Mouse (Mus musculus): ENCODE measurements around the gene Large2.

Large2 gene

DNA sequence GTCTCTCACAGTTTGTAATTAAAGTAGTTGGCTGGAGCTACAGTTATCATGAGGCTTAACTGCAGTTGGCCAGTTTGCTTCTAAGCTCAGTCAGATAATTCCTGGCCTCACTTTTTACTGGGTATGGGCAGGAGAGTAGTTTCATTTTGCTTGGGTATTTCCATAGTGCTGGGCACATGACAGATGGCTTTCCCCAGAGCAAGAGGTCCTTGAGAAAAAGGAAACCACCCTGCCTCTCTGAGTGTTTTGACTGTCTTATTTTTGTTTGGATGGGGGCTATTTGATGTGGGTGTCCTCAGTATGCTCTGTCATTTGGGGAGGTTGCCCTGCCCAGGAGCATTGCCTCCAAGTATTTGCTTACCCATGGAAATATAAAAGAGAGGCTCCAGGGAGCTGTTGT, 32.3 kb downstream of the Large2 start:
- in situ Hi-C loops (cut with MboI; ENCODE audit: unreplicated experiment in 2 of 2): no loop called here

DNA sequence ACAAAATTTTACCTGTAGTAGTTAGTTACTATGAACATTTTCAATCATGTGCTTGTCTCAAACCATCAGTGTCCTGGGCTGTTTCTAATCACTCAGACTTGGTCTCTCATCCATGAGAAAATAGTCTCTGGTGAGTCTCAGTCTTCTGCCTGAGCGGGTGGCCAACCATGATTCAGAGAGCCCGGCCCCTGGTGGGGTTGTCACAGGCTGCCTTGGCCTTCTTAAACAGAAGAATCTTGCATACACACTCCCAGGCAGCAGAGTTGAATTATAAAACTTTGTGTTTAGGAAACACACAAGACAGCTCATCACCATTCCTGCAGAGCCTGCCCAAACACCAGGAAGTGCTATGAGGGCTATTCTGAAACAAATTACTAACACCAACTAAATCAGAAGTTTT, 42.8 kb downstream of the Large2 start:
- in situ Hi-C loops (cut with MboI; ENCODE audit: unreplicated experiment in 2 of 2): loop anchor here (5.0 to 10.0 kb wide), 2 partner anchors 35 to 337 kb away; no protein-coding TSS in a partner anchor

DNA sequence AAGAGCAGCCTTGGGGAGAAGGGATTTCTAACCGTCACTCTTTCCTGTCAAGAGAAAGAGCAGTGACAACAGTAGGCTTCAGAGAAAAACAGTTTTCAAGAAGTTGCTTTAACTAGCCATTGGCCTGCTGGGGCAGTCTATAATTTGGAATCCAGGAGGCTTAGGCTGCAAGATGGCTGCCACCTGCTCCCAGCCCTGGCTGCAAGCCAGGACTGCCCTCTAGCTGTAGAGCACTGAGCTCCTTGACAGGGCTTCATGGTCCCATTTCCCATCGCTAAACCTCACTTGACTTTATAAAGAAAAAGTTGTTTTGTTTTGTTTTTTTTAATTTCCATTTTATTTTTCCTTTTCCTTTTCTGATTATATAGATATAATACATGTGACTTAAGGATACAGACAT, 43.3 kb downstream of the Large2 start:
- in situ Hi-C loops (cut with MboI; ENCODE audit: unreplicated experiment in 2 of 2): loop anchor here (5.0 to 10.0 kb wide), 2 partner anchors 34 to 337 kb away; no protein-coding TSS in a partner anchor

DNA sequence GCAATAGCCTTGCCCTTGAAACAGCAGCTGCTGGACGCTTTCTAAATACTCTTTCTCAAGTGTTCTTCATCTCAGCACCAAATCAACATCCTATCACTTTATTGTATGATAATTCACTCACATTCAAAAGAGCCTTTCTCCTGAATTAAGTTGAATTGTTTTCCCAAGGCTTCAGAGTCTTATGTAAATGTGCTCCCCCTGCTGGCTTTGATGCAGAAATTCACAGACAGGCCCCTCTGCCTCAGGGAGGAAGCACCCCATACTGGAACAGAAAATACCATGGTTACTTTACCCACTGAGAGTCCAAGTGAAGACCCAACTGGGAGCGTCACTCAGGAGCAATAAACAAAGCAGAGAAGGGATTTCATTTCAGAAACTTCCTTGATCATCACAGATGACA, 43.8 kb downstream of the Large2 start:
- in situ Hi-C loops (cut with MboI; ENCODE audit: unreplicated experiment in 2 of 2): loop anchor here (5.0 to 10.0 kb wide), 2 partner anchors 34 to 336 kb away; no protein-coding TSS in a partner anchor

DNA sequence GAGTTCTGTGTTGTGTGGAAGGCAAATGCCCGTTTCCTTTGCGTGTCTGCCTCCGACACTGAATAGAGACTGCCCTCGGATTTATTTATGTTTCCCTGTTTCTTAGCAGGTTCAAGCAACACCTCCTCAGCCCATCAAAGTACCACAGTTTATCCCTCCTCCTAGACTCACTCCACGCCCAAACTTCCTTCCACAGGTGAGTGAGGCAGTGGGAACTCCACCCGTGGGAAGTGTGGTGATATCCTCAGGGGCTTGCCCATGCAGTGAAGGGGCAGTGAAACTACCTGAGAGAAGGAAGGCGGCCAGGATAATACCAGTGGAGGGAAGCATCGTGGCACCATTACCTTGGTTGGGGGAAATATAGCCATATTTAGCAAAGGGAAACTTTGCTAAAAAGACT, 46.5 kb downstream of the Large2 start:
- in situ Hi-C loops (cut with MboI; ENCODE audit: unreplicated experiment in 2 of 2): loop anchor here in 1 of 2 experiments (5.0 kb wide), 2 partner anchors 271 to 341 kb away; no protein-coding TSS in a partner anchor

DNA sequence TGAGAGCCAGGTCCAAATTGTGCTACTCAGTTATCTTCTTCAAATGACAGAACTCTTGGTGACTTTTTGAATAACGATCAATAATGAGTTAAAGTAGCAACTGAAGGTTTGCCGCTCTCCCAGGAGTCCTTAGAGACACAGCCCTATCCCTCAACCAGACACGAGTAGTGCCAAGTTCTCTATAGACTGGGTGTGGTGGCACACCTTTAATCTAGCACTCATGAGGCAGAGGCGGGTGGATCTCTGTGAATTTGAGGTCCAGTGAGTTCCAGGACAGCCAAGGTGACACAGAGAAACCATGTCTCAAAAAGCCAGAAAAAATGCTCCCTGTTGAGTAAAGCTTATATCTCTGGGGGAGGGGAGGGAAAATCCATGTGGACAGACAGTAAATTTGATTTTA, 47.1 kb downstream of the Large2 start:
- in situ Hi-C loops (cut with MboI; ENCODE audit: unreplicated experiment in 2 of 2): loop anchor here in 1 of 2 experiments (5.0 kb wide), 2 partner anchors 270 to 340 kb away; no protein-coding TSS in a partner anchor

DNA sequence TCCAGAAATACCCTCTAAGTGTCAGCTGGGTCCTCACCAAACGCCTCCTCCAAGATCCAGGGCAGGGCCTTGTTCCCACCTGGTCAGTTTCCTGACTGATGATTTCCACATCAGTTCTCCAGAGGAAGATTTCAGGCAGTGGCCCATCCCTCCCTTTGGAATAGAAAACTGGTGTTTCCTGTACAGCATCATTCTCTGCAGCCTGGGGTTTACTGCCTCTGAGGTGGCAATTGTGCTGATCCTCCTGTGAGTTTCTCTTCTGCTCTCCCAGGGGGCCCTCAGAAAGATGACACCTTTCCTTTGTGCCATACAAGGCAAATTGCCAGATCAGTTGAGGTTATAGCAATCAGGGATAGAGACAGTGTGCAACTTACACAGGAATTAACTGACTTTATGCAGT, 48.4 kb downstream of the Large2 start:
- in situ Hi-C loops (cut with MboI; ENCODE audit: unreplicated experiment in 2 of 2): loop anchor here in 1 of 2 experiments (5.0 kb wide), 2 partner anchors 269 to 339 kb away; no protein-coding TSS in a partner anchor

DNA sequence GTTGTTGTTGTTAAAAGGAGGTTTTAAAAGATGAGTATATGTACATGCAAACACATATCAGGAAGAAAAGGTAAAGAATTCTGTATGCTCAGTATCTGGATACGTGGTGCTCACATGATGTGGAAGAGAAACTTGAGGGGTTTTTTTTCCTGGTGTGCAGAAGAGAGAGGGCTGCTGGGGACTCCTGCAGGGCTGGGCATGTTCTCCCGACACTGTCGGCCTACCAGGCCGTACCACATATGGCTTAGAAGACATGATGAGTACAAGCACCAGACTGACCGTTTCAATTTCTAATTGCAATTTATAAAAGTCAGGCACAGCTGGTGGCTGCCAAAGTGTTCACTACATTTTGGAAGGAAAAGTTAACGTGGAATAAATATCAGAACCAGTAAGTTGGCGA, 49.0 kb downstream of the Large2 start:
- in situ Hi-C loops (cut with MboI; ENCODE audit: unreplicated experiment in 2 of 2): loop anchor here in 1 of 2 experiments (5.0 kb wide), 2 partner anchors 268 to 338 kb away; no protein-coding TSS in a partner anchor

DNA sequence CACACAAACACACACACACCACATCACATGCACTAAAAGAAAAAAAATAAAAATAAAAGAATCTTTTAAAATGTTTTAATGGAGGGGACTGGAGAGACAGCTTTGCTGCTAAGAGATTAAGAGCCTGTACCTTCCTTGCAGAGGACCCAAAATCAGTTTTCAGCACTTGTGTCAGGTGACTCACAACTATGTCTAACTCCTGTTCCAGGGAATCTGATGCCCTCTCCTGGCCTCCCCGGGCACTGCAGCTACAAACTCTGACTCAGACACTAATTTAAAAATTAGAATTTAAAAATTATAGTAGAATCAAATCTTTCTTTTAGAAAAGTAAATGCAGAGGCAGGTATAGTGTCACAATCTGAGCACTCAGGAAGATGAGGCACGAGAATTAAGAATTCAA, 52.0 kb downstream of the Large2 start:
- in situ Hi-C loops (cut with MboI; ENCODE audit: unreplicated experiment in 2 of 2): no loop called here

DNA sequence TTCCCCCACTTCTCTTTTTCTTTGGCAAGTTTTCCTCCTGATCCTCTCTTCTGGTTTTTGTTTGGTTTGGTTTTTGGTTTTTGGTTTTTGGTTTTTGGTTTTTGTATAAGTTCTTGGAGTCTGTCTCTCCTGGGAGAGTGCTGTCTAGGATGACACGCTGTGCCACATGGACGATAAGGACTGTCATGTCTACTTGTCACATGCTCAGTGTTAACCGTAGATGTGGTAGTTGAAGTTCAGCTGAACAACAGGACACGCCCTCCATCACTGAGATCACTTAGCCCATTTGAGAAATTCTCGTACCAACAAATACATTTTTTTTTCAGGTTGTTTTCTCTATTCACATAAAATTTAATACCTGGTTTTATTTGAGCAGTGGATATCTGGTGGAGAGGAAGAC, 57.4 kb downstream of the Large2 start:
- in situ Hi-C loops (cut with MboI; ENCODE audit: unreplicated experiment in 2 of 2): no loop called here

DNA sequence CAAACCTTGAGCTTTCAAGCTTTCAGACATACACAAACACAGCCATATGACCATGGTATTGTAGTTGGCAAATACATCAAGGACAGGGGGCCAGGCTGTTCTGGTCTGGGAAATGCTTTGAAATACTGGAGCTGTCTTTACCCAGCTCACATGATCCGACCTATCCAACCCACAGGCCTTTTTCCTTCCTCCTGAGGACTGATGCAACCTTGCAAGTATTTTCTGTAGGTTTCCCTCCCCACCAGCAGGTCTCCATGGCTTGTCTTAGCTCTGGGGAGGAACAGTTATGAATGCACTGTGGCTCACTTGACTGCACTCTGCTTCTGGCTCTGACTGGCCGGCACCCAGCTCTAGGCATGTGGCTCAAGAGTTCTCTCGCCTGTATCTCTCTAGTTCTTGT, 58.0 kb downstream of the Large2 start:
- in situ Hi-C loops (cut with MboI; ENCODE audit: unreplicated experiment in 2 of 2): no loop called here
